Mouse (Mus musculus) frontal cortex, adult (tissue): Measurements from ENCODE around the gene Chn1.
A peak's percentile ranks its signal among the peaks of the same experiment; 100 is the strongest.

Source experiments
- ATAC-seq: cut with Nextera tagmentation; 2 replicates; pipeline ENCODE4 v1.9.2; 2017; ENCODE audit warnings: mild to moderate bottlenecking, moderate library complexity, mixed read lengths; ENCODE audit not compliant: low TSS enrichment

Gene Chn1

GRCm38 (mm10) chr2:73560899-73561664 lies 214.1 kb downstream of the Chn1 start:
- ATAC-seq: peak; percentile 50
